Mouse (Mus musculus) cortical plate, adult 2 months (tissue): ENCODE results near the gene Hk1. TPM values are rescaled to one million over a fixed set of nuclear protein-coding genes. Genes with fewer than 3 reads are reported as not detected.

Experiments used
- H3K27ac ChIP-seq: fragments of 200-500 bp; 2 replicates; pipeline ENCODE4 v1.5.1; 2012; ENCODE audit warnings: low read length, control low read depth, inconsistent platforms; ENCODE audit not compliant: insufficient read depth
- H3K4me1 ChIP-seq: fragments of 200-500 bp; 2 replicates; pipeline ENCODE4 v1.6.1; 2011; ENCODE audit warnings: low read length; ENCODE audit not compliant: control insufficient read depth, insufficient read depth
- H3K4me3 ChIP-seq: fragments of 200-500 bp; 2 replicates; pipeline ENCODE4 v1.5.1; 2011; ENCODE audit warnings: mild to moderate bottlenecking, low read length, control low read depth; ENCODE audit not compliant: insufficient read depth
- CTCF ChIP-seq: fragments of 200-500 bp; IDR thresholded peaks from 2 replicates; pipeline ENCODE4 v1.5.1; 2011; ENCODE audit warnings: mild to moderate bottlenecking, control low read depth, low read length; ENCODE audit not compliant: insufficient read depth; ENCODE audit errors: extremely low read depth
- POLR2A ChIP-seq: fragments of 200-500 bp; IDR thresholded peaks from 2 replicates; pipeline ENCODE4 v1.6.1; 2011; ENCODE audit warnings: mild to moderate bottlenecking, low read length, control low read depth; ENCODE audit not compliant: insufficient read depth; ENCODE audit errors: extremely low read depth
- polyA plus RNA-seq: library from polyadenylated mRNA; depleted of rRNA; stranded (reverse); fragments of >200 nt; gene quantifications from 2 replicates; pipeline ENCODE4 v1.2.3, GENCODE M21; 2012

Hk1 gene
- polyA plus RNA-seq, 1 experiment = 223 TPM

DNA sequence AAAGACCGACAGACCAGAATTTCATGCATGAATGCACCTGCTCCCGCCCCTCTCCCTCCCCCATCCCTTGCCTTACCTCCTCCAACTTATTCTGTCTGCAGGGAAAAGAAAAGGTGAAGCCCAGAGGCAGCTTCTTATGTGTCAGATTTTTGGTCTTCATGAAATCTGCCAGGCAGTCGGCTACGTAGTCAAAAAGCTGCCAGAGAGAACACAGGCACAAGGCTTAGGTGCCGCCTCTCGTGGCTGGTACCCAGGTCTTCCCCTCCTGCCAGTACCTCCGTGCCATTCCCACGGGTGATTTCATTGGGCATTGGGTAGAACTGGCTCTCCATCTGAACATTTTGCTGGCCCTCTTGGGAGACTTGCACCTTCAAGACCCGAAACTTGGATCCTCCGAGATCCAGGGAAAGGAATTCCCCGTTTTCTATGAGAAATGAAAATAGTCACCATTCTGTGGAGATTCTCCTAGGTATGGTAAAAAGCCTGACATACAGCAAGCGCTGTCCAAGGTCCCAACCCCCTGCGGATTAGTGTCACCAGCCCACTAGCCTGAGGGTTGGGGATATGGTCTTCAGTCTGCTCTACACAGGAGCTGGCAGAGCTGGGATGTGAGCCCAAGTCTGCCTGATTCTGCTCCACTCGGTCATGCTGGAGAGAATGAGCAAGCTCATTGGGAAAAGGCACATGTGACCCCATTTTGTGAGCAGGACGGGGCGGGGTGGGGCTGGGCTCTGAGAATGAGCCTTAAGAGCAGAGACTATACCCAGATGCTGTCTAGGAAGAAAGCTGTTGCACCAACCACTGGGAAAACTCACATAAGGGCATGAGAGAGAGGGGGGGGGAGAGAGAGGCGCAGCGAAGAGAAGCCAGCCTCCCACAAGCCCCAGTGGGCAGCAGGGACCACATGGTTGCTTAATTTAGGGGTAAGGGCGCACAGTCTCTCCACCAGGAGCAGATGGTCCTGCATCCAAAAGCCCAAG lies 32.0 kb upstream of the Hk1 start:
- no peak for TF ChIP-seq CTCF
- TF ChIP-seq POLR2A = peak; percentile 67
- peak overlapping the region; percentile 17 for H3K4me3 ChIP-seq
- H3K4me1 ChIP-seq = no peaks in the 10 kb centered on the region
- no peak overlapping the region; the same call in 1 of the 2 replicates for H3K27ac ChIP-seq

- Histone ChIP-seq H3K4me3 (peak overlapping the region; percentile 17), H3K27ac (no peak overlapping the region), H3K4me1 (no peaks in the 10 kb centered on the region)
- TF ChIP-seq CTCF = peak; percentile 89
- no peak for TF ChIP-seq POLR2A
These were observed 31.2 kb upstream of the Hk1 start for GRCm38 (mm10) chr10:62410943-62411342.

- Histone ChIP-seq H3K4me3 (no peak overlapping the region), H3K27ac (no peak overlapping the region), H3K4me1 (no peaks in the 10 kb centered on the region)
- no peak for TF ChIP-seq POLR2A
- no peak for TF ChIP-seq CTCF
These were observed 25.2 kb upstream of the Hk1 start for GRCm38 (mm10) chr10:62404901-62405300.

GRCm38 (mm10) chr10:62401641-62402111 lies 22.0 kb upstream of the Hk1 start:
- TF ChIP-seq CTCF = no peak
- no peak for TF ChIP-seq POLR2A
- Histone ChIP-seq H3K27ac (no peak overlapping the region), H3K4me1 (no peaks in the 10 kb centered on the region), H3K4me3 (no peak overlapping the region)

- no peak for TF ChIP-seq CTCF
- no peak for TF ChIP-seq POLR2A
- Histone ChIP-seq H3K4me3 (no peak overlapping the region), H3K27ac (no peak overlapping the region), H3K4me1 (no peaks in the 10 kb centered on the region)
These were observed 3.3 kb upstream of the Hk1 start for GRCm38 (mm10) chr10:62383011-62383410.

DNA sequence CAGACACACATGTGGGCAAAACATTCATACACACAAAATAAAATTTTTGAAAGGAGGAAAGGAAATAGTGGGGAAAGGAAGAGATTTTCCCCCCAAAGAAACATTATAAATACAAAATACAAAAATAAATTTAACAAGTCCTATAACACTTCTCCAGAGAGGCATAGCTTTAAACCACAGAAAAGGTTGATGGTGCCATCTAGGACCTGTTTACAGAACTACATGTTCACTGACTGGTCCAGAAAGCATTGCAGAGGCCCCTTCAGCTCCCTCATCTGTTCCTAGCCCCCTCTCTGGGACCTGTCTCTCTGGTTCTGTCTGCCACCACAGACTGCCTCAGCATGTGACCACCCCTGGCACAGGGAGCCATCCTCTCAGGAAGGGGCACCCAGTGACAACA lies 1.2 kb upstream of the Hk1 start:
- H3K4me3 ChIP-seq = no peak overlapping the region
- no peaks in the 10 kb centered on the region for H3K4me1 ChIP-seq
- H3K27ac ChIP-seq = no peak overlapping the region
- TF ChIP-seq CTCF (peak; percentile 24; the same call in 1 of the 2 replicates), POLR2A (no peak)

DNA sequence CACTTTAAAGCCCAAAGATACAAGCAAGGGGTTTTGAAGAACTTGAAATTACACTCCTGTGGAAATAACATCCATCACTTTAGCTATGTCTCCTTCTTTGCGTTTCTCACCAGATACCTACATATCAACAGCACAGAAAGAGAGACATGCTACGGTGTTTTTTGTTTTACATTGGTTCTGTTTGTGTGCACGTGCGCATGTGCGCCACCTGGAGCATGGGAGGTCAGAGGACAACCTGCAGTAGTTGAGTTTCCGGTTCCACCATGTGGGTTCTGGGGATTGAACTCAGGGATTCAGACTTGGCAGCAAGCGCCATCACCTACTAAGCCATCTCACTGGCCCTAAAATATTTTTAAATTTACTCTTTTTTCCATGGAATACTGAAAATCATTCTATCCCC lies 20.9 kb downstream of the Hk1 start:
- no peak for TF ChIP-seq CTCF
- TF ChIP-seq POLR2A = no peak
- H3K4me1 ChIP-seq = peaks cover 2% of the 10 kb centered on the region; the same call in 1 of the 2 replicates
- H3K4me3 ChIP-seq = no peak overlapping the region
- no peak overlapping the region for H3K27ac ChIP-seq

- H3K4me3 ChIP-seq = no peak overlapping the region
- H3K4me1 ChIP-seq = peaks cover 2% of the 10 kb centered on the region; the same call in 1 of the 2 replicates
- no peak for TF ChIP-seq POLR2A
- TF ChIP-seq CTCF = no peak
- no peak overlapping the region for H3K27ac ChIP-seq
These were observed 23.5 kb downstream of the Hk1 start for GRCm38 (mm10) chr10:62356105-62356730.

DNA sequence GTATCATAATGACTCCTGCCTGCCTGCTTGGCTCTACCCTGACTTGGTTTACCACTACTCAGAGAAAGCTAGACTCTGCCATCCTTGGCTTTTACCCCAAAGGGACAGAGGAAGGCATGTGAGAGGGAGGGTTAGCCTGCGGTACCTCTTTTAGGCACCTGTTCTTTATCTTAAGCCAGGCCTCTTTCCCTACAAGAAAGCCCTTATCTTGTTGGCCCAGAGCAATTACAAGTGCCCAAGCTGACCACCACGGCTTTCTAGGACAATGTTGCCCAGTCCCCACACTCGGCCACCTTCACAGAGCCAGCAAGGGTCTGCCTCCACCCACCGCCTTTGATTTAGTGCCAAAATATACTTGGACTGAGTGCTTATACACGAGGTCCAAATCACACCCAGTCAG lies 34.6 kb downstream of the Hk1 start:
- no peak overlapping the region for H3K4me3 ChIP-seq
- TF ChIP-seq CTCF (no peak), POLR2A (no peak)
- no peak overlapping the region for H3K27ac ChIP-seq
- 0 out of 2 replicates have a peak, but pooled peaks cover 3% of the 10 kb centered on the region for H3K4me1 ChIP-seq
